Mouse (Mus musculus): ENCODE results near the gene Rasl10b.

Rasl10b gene

GRCm38 (mm10) chr11:83465976-83466375, 57.0 kb downstream of the Rasl10b start:
- DNase-seq (ENCODE audit: low spot score), result peak; percentile 83

GRCm38 (mm10) chr11:83467120-83467652, 58.2 kb downstream of the Rasl10b start:
- peak; percentile 76 for DNase-seq (ENCODE audit: low spot score)

GRCm38 (mm10) chr11:83468765-83469164, 59.8 kb downstream of the Rasl10b start:
- DNase-seq (ENCODE audit: low spot score), result no peak
